Mouse (Mus musculus) heart, adult 2 months (tissue): ENCODE results near the gene B3glct.

ENCODE experiments used
- CTCF ChIP-seq: fragments of 200-600 bp; IDR thresholded peaks from 2 replicates; pipeline ENCODE4 v1.8.1; 2022; ENCODE audit warnings: antibody characterized with exemption, mild to moderate bottlenecking, moderate library complexity
- EP300 ChIP-seq: fragments of 200-500 bp; IDR thresholded peaks from 2 replicates; pipeline ENCODE4 v1.6.1; 2011; ENCODE audit warnings: low read depth, low read length, control low read depth; ENCODE audit not compliant: insufficient read depth
- POLR2A ChIP-seq: fragments of 200-500 bp; IDR thresholded peaks from 2 replicates; pipeline ENCODE4 v1.6.1; 2011; ENCODE audit warnings: mild to moderate bottlenecking, low read depth, low read length, control low read depth; ENCODE audit not compliant: insufficient read depth

GRCm38 (mm10) chr5:149716329-149716690 lies 38.3 kb downstream of the B3glct start:
- no peak for TF ChIP-seq CTCF
- no peak for TF ChIP-seq POLR2A
- TF ChIP-seq EP300, result no peak
